Mouse (Mus musculus): ENCODE data around the gene Rap1b. TPM values are rescaled to one million over a fixed set of nuclear protein-coding genes. Genes with fewer than 3 reads are reported as not detected.
"Not testable (repeated sequence)": the region's sequence is repeated elsewhere in the genome, so short reads cannot be mapped to it uniquely, and the experiment has no call there.

The Rap1b gene
- 10 to 100 TPM; 59.7 to 61.2 TPM for total RNA-seq (2021)
- long read RNA-seq, experiment 1, transcript Rap1b-201 (8 exons, 2,724 nt), result major isoform, 77 of 89 reads
- long read RNA-seq, experiment 1, partial matches to known transcripts, result 1 of 89 reads
- long read RNA-seq, experiment 1, other reads (novel, unspliced or antisense), result 11 of 89 reads
- long read RNA-seq, experiment 2, transcript Rap1b-201 (8 exons, 2,724 nt), result major isoform, 58 of 65 reads
- long read RNA-seq, experiment 2, partial matches to known transcripts, result 0 of 65 reads
- long read RNA-seq, experiment 2, other reads (novel, unspliced or antisense), result 7 of 65 reads

DNA sequence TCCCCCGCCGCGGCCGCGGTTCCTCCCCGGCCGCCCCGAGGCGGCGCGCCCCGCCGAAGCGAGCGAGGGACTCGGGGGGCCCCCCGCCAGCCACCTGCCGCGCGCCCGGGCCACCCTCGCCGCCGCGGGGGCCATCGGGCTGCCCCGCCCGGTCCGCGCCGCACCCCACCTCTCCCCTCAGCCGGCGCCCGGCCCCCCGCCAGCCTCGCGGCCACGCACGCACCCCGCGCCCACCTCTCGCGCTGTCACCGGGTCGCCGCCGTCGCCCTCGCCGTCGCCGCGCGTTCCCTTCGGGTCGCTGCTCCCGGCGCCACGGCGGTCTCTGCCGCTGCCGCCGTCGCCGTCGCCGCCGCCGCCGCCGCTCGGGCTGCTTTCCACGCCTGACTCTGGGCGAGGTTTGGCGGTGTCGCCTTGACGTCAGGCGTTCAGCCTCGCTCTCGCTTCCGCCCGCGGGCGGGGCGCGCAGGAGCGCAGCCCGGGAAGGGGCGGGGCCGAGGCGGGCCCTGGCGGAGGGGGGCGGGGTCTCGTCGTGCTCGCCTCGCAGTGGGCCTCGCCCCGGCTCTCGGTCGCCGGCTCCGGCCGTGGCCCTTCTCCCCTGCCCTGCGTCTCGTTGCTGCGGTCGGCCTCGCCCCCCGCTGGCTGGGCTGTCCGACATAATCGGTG, at the start of gene Rap1b:
TSS of gene Rap1b (minus strand) at position 439 of the 663 bp plus-strand sequence.
- intact Hi-C loops (cut with DNase I), result loop anchor here (1.0 to 10.0 kb wide), 5 partner anchors 61 to 257 kb away; no protein-coding TSS in a partner anchor
- TF ChIP-seq CTCF (IDR thresholded peaks at IDR 0.05), result no peak
- H3K27ac ChIP-seq, result peak within 1 kb of the TSS; percentile 99
- H3K4me3 ChIP-seq, result peak within 1 kb of the TSS; percentile 81
- DNase-seq (ENCODE audit: extremely low spot score in 1 of 2, low spot score in 2 of 2), result peak; percentile 97 to 98

DNA sequence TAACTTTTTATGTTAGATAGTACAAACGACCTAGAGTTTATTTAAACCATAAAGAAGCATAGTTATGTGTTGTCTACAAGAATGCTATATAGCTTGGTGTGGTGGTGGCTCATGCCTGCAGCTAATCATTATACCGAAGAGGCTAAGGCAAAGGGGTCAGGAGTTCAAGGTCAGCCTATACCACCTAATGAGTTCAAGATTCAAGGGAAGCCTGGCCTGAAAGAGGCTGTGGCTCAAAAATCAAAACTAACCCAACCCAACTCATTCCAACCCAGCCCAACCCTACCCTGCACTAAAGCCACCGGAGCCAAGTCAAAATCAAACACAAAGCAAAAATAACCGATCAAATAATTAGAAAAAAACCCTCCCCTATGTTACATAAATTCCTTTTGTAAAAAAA, 49.4 kb upstream of the Rap1b start:
- no peak for TF ChIP-seq CTCF (IDR thresholded peaks at IDR 0.05)
- intact Hi-C loops (cut with DNase I), result no loop called here
- DNase-seq (ENCODE audit: extremely low spot score in 1 of 2, low spot score in 2 of 2), result no peak
- no peak overlapping the region for H3K4me3 ChIP-seq
- no peak overlapping the region for H3K27ac ChIP-seq

DNA sequence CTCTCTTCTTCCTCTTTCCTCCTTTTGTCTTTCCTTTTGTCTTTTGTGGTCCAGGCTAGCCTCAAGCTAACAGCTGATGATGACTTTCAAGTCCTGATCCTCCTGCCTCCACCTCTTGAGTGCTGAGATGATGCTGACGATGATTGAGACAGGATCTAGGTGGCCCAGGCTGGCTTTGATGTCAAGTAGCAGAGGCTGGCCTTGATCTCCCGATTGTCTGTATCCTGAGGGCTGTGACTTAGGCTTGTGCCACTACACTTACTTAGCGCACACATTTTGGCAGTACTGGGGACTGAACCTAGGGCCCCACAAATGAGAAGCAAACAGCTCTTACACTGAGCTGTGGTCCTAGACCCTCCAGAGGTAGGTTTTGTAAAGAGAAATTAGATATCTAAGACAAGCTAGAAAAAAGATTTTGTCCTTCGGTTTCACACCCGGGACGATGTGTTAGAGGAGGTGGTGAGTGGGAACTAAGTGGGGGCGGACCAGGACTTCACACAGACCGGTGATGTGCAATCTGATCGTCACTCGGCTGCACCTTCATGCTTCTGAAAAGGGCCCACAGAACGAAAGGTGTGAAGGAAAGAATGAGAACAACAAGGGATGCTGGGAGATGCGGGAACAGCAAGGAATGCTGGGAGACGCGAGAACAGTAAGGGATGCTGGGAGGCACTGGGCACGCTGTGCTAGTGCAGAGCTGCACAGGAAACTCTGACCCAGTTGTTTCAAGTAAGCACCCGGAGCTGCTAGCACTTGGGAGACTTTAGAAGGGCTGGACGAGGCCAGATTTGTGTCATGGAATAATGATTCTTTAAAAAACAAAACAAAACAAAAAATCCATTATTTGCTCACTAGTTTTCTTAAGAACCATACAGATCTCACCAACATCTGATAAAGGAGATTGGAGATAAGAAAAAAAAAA, 48.5 kb upstream of the Rap1b start:
- no peak for TF ChIP-seq CTCF (IDR thresholded peaks at IDR 0.05)
- H3K27ac ChIP-seq, result no peak overlapping the region
- no peak for DNase-seq (ENCODE audit: extremely low spot score in 1 of 2, low spot score in 2 of 2)
- H3K4me3 ChIP-seq, result no peak overlapping the region
- intact Hi-C loops (cut with DNase I), result no loop called here

DNA sequence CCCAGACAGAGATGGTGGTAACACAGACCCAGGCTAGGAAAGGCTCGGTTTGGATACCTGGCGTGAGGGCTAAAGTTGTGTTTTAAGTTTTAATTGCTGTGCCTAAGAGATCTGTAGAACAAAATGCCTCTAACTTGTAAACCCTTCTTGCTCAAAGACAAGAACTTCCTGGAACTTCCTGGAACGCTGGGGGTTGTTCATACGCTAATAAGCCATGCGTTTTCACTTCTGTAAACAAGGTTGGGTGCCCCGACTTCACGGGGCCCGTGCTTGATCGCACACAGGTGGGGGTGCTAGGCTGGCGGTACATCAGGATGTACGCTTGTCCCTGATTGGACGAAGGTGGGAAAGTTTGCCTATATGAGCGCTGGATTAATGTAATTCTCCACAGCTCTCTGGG, 47.3 kb upstream of the Rap1b start:
- H3K4me3 ChIP-seq; intact Hi-C loops (cut with DNase I); DNase-seq (ENCODE audit: extremely low spot score in 1 of 2, low spot score in 2 of 2); H3K27ac ChIP-seq: not testable (repeated sequence)

DNA sequence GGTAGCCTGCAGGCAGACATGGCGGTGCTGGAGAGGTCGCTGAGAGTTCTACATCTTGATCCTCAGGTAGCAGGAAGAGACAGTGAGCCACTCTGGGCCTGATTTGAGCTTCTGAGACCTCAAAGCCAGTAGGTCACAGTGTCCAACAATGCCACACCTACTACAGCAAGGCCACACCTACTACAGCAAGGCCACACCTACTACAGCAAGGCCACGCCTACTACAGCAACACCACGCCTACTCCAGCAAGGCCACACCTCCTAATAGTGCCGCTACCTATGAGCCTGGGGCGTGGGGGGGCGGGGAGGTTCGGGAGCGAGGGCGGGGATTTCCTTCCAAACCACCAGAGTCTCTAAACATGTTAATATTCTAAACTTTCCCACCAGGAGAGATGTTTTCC, 45.5 kb upstream of the Rap1b start:
- Histone ChIP-seq H3K4me3 (no peak overlapping the region), H3K27ac (no peak overlapping the region)
- no peak for TF ChIP-seq CTCF (IDR thresholded peaks at IDR 0.05)
- DNase-seq (ENCODE audit: extremely low spot score in 1 of 2, low spot score in 2 of 2), result no peak
- intact Hi-C loops (cut with DNase I), result no loop called here

DNA sequence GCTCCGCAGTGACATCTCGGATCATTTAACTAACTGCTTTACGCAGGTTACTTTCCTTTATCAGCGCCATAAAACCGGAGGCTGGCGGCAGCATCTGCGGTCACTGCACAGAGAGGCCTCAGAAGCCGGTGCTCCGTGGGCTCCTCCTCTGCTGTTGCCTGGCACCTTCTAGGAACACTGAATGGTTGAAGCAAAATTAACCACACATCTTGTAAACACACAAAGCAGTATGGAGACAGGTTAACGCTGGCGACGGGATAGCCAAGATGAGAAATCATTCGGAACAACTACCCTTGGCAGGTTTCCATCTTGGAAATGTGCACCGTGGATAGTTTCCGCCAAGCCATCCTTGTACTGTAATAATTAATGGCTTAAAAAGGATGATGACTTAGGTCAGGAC, 43.0 kb upstream of the Rap1b start:
- no peak for TF ChIP-seq CTCF (IDR thresholded peaks at IDR 0.05)
- Histone ChIP-seq H3K27ac (no peak overlapping the region), H3K4me3 (no peak overlapping the region)
- no peak for DNase-seq (ENCODE audit: extremely low spot score in 1 of 2, low spot score in 2 of 2)
- intact Hi-C loops (cut with DNase I), result no loop called here

DNA sequence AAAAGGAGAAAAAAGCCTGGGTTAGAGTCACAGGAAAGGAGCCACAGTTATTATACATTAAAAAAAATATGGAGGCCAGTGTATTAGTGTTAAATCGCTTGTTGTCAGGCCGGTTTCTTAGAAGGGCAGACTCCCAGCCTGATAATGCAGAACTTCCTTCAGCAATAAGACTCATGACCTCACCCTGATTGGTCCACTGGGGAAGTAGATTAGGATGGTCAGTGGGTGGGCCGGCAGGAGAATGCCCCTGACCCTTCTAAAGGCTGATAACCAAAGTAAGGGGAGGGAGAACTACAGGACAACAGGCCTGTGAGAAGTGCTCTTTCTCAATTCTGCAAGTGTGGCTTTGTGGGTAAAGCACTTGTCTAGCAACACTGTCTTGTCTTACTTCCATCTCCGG, 39.5 kb upstream of the Rap1b start:
- TF ChIP-seq CTCF (IDR thresholded peaks at IDR 0.05), result no peak
- Histone ChIP-seq H3K27ac (no peak overlapping the region), H3K4me3 (no peak overlapping the region)
- intact Hi-C loops (cut with DNase I), result no loop called here
- DNase-seq (ENCODE audit: extremely low spot score in 1 of 2, low spot score in 2 of 2), result no peak

DNA sequence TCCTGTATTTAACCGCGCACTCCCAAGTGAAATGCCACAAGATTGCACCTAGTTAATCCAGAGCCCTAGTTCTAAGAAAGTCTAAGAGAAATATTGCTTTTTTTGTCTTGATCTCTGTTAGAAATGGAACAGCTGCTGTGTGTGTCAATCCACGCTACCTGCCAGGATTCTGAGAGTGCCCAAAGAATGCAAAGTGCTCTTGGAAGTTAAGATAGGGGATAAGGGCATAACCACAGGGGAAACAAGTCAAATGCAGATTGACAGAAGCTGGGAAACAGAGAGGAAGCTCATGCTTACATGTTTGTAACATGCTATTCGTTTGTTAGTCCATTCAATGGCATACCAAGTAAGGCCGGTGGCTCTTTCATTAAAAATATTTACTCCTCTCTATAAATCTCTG, 38.9 kb upstream of the Rap1b start:
- H3K27ac ChIP-seq, result no peak overlapping the region
- no peak for DNase-seq (ENCODE audit: extremely low spot score in 1 of 2, low spot score in 2 of 2)
- no peak overlapping the region for H3K4me3 ChIP-seq
- TF ChIP-seq CTCF (IDR thresholded peaks at IDR 0.05), result no peak
- intact Hi-C loops (cut with DNase I), result no loop called here

DNA sequence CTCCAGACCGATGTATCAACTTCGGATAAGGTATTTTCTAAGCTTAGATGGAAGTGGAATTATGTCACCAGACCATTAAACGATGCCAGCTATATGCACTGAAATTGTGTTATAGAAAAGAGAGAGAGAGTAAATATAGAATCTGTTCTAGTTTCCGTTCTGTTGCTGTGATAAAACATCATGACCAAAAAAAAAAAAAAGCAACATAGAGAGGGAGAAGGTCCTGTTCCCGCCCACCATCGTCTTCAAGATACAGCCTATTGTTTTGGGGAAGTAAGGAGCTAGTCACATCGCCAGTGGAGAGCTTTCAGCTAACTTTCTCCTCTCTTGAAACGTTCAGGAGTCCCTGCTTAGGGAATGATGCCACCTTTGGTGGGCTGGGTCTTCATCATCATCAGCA, 37.6 kb upstream of the Rap1b start:
- TF ChIP-seq CTCF (IDR thresholded peaks at IDR 0.05), result no peak
- intact Hi-C loops (cut with DNase I), result no loop called here
- Histone ChIP-seq H3K4me3 (no peak overlapping the region), H3K27ac (no peak overlapping the region)
- DNase-seq (ENCODE audit: extremely low spot score in 1 of 2, low spot score in 2 of 2), result no peak

DNA sequence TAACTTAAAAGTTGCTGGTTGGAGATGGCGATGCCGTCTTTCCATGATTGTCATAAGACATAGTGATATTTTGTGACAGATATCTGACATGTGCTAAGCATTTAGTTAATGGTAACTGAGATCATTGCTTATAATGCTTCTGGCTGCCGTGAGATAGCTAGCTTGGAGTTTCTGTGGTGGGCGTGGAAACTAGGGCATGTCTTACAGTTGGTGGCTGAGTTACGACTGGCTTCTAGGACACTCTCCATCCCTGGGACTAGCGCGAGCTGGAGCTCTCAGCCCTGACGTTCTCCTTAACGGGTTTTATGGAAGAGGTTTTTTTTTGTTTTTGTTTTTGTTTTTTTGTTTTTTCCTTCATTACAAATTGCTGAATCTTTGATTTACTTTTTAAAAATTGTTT, 32.8 kb upstream of the Rap1b start:
- H3K4me3 ChIP-seq, result no peak overlapping the region
- DNase-seq (ENCODE audit: extremely low spot score in 1 of 2, low spot score in 2 of 2), result no peak
- intact Hi-C loops (cut with DNase I), result no loop called here
- no peak for TF ChIP-seq CTCF (IDR thresholded peaks at IDR 0.05)
- no peak overlapping the region for H3K27ac ChIP-seq

DNA sequence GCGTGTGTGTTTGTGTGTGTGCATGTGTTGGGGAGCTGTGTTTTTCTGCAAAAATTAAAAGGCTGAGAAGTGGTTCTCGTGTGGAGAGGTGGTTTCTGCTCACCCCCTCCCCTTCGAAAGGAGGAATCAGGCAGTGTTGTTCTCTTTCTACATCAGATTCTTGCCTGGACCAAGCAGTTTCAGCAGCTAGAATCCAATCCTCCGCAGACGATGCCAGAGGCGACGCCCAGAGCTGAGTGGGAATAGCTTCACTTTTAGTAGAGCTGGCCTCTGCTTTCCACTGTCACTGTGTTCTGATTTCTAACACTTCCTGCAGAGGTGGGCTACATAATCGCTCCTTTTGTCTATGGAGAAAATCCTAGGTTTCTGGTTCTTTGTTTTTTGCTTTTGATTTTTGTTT, 31.0 kb upstream of the Rap1b start:
- TF ChIP-seq CTCF (IDR thresholded peaks at IDR 0.05), result no peak
- no peak for DNase-seq (ENCODE audit: extremely low spot score in 1 of 2, low spot score in 2 of 2)
- intact Hi-C loops (cut with DNase I), result no loop called here
- H3K27ac ChIP-seq, result peak overlapping the region; percentile 25
- H3K4me3 ChIP-seq, result no peak overlapping the region

DNA sequence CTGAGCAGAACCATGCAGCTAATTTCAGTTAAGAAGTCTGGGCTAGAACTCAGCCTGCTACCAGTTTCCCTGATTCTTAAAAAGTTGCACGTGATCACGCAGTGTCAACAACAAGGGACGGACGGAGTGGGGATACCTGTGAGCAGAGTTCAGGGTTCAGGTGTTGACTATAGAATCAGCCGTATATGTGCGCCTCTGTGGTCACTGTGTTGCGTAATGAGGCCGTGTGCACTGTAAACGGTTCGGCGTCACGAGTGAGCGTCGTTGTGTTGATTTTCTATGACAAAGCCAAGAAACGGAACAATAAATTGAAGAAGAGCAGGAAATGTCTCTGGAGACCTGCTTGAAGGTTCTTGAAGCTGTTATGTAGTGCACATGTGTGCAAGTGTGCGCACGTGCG, 30.6 kb upstream of the Rap1b start:
- no peak for TF ChIP-seq CTCF (IDR thresholded peaks at IDR 0.05)
- Histone ChIP-seq H3K4me3 (no peak overlapping the region), H3K27ac (peak overlapping the region; percentile 25)
- intact Hi-C loops (cut with DNase I), result no loop called here
- no peak for DNase-seq (ENCODE audit: extremely low spot score in 1 of 2, low spot score in 2 of 2)
